Mouse (Mus musculus) neutrophil, adult 83 days (primary cell): ENCODE measurements around the gene Olfr1121. TPM values are rescaled to one million over a fixed set of nuclear protein-coding genes. Genes with fewer than 3 reads are reported as not detected.

ENCODE experiments used
- total RNA-seq, 2 experiments: library from RNA; stranded (reverse); gene quantifications; one replicate each; pipeline ENCODE4 v1.2.4; 2023

Olfr1121 gene
- total RNA-seq = not detected

DNA sequence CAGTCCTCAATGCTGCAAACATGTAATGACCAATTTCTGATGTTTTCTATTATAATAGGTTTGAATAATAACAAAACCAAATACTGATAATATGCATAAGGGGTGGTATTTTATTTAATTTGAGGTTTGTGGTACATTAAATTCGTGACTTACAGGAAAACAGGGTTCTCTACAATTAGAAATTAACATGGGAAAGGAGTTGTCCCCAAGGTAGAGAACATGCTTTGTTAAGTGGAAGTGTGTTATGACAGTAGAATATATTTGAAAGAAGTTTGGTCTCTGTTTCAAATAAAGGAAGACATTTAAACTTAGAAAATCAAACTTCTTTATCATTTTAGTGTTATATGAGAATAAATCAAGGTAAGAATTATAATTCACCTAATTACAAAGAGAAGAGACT is at the start of gene Olfr1121:
Gene Olfr1121, plus strand, starts transcription at position 301 of the 400 bp plus-strand sequence.

DNA sequence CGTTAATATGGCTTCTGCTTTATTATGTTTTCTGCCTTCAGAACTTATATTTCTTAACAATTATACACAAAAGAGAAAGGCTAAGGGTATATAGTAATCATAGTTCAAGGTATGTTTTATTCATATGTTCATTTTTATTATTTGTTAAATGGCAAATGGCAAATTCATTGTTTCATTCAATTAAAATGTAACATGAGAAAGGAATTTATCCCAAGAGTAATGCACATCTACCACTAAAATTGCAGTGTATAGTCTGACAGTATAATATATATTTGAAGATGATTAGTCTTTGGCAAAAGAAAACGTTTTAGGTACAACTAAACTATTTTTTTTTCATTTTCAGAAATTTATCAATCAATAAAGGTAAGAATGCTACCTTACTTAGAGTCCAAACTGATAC is 15.2 kb upstream of the Olfr1121 start, which contains the start of gene Olfr1120:
Gene Olfr1120, plus strand, starts transcription at position 301 of the 400 bp plus-strand sequence.

DNA sequence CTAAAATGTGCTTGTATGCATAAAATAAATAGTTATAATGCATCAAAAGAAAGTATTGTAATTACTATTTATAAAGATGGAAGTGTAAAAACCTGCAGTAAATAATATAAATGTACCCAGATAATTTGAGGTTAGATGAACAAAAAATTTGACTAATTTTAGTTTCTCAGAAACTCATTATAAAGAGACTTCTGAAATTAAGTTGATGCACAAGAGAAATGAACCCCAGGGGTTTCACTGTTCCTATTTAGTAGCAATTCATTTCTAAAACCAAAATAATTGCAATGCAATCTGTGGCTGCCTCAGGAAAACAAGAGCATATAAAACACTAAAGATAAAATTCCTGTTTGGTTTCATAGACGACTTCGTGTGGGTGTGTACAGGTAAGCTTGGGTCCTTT is 15.9 kb downstream of the Olfr1121 start, which contains the start of gene Olfr1122:
Gene Olfr1122, plus strand, starts transcription at position 301 of the 400 bp plus-strand sequence.

DNA sequence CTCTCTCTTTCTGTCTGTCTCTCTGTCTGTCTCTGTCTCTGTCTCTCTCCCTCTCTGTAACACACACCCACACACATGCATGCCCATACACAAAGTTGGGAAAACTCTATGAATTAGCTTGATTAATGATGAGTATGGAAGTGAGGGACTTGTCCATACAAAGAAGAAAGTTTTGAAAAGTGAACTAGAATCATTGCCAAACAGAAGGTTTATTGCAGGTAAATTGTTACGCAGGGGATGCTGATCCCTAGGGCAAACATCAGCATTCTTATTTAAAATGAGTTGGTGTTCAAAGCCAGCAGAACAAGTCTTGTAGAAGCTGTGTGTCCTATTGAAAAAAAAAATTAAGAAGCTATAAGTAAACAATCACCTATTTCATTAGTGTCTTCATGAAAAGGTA is 46.6 kb downstream of the Olfr1121 start, which contains the start of gene Olfr1123:
Gene Olfr1123, plus strand, starts transcription at position 301 of the 400 bp plus-strand sequence.

Other genes with a start within 250 kb of the Olfr1121 start
- not detected for gene Olfr1110, start 229.6 kb upstream of the Olfr1121 start, total RNA-seq
- not detected for gene Olfr1111, start 217.3 kb upstream of the Olfr1121 start, total RNA-seq
- not detected for gene Olfr1112, start 182.1 kb upstream of the Olfr1121 start, total RNA-seq
- not detected for gene Olfr1113, start 160.9 kb upstream of the Olfr1121 start, total RNA-seq
- gene Olfr1115, start 121.9 kb upstream of the Olfr1121 start, total RNA-seq = not detected
- gene Olfr1116, start 102.4 kb upstream of the Olfr1121 start, total RNA-seq = not detected
- gene Olfr1118, start 62.3 kb upstream of the Olfr1121 start, total RNA-seq = not detected
- not detected for gene Olfr1120, start 15.1 kb upstream of the Olfr1121 start, total RNA-seq
- not detected for gene Olfr1122, start 16.0 kb downstream of the Olfr1121 start, total RNA-seq
- gene Olfr1123, start 46.7 kb downstream of the Olfr1121 start, total RNA-seq = not detected
- not detected for gene Olfr1124, start 60.4 kb downstream of the Olfr1121 start, total RNA-seq
- gene Olfr1126, start 84.1 kb downstream of the Olfr1121 start, total RNA-seq = not detected
- gene Pramel7, start 127.2 kb downstream of the Olfr1121 start, total RNA-seq = not detected
- gene Pramel6, start 136.7 kb downstream of the Olfr1121 start, total RNA-seq = not detected
- gene Olfr153, start 161.9 kb downstream of the Olfr1121 start, total RNA-seq = not detected
- not detected for gene Olfr1128, start 175.6 kb downstream of the Olfr1121 start, total RNA-seq
- gene Olfr1129, start 204.0 kb downstream of the Olfr1121 start, total RNA-seq = not detected
- not detected for gene Olfr1130, start 236.3 kb downstream of the Olfr1121 start, total RNA-seq